Mouse (Mus musculus): ENCODE results near the gene Teddm1a.
"Not testable (repeated sequence)": the region's sequence is repeated elsewhere in the genome, so short reads cannot be mapped to it uniquely, and the experiment has no call there.

Teddm1a gene

DNA sequence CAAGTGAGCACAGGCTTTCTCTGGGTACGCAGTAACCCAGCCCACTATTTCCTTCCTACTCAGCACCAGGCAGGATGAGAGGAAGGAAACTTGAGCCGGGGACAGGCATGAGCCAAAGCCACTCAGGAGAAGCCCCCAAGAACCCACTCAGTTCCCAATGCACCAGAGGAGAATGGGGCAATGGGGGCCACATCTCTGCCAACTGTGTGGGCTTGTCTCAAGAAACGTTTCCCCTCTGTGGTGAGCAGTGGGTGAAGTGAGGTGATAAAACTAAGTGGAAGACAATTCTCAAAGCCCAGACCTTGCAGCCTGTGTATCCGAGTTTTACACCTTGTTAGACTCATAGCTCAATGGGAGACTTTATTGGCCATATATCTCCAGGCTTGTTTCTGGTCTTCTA, at the start of gene Teddm1a:
TSS of gene Teddm1a (plus strand) at position 301 of the 400 bp plus-strand sequence.
- DNase-seq, result no peak

DNA sequence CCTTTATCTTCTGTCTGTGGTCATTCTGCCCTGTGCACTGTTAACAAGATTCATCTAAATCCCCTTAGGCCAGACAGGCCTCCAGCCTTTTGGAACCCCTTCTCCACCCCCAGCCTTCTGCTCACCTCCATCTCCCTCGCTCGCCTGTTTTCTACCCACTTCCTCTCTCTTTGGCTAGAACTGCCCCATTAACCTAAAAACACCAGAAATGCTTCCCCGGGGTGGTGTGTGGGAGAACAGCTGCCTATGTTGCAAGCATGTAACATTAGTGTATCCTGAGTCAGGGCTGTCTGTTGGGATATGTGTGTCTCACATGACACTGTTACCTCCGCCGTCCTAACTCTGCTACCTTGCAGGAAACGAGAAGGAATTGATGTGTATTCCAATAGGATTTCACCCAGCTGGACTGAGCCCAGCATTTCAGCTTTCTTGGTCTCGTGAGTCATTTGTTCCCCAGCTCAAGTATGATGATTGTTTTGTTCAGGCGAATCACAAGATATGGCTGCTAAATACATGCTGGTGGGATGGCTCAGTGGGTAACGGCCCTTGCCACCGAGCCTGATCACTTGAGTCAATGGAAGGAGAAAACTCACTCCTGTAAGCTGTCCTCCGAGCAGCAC, 49.3 kb upstream of the Teddm1a start:
- no peak for DNase-seq

DNA sequence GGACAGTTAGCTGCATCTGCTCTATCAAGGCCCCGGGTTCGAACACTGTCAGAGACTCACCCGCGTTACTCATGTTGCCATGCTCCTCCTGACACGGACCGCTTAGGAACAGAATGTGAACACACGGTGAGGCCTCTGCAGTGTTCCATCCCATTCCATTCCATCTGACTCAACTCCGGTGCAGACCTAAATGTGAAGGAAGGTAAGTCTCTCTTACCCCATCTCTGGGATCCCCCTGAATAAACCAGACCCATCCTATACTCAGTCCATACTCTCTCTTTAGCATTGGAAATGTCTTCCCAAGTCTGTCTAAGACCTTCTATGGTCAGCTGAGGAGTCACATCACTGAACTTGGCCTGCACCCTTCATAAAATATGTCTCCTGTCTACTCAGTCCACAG, 47.5 kb upstream of the Teddm1a start, which contains the start of gene Rgsl1:
TSS of gene Rgsl1 (minus strand) at position 101 of the 400 bp plus-strand sequence.
- no peak for DNase-seq

DNA sequence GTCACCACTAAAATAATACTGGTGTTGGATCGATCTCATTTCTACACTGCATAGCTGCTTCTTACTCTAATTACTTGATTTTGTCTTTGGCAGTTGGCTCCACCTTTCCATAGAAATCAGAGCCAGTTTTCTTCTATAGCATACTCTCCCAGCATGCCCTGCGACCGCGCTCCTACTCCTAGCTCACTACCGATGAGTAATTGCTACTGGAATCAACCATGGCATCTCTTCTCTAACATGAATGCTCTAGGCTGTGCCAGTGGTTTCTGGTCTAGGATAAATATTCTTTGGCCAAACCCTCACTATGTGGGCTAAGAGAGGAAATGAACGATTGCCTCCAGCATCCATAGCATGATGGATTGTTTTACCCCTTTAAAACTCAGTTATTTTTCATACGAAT, 45.1 kb upstream of the Teddm1a start:
- no peak for DNase-seq

DNA sequence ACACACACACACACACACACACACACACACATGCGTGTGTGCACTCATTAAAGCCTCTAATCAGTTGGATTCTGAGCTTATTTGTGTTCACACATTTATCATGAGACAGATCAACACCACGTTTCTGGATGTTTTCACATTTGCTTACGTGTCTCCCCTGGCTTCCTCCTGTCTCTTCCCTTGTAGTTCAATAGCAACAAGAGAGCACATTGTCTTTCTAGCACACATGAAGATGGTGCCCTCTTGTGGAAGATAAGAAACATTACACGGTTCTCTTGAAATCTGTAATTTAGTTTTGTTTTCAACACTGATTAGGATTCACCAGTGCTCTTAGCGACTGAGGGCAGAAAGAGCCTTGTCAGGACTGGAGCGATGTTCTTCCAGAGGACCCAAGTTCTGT, 44.7 kb upstream of the Teddm1a start:
- DNase-seq, result no peak

DNA sequence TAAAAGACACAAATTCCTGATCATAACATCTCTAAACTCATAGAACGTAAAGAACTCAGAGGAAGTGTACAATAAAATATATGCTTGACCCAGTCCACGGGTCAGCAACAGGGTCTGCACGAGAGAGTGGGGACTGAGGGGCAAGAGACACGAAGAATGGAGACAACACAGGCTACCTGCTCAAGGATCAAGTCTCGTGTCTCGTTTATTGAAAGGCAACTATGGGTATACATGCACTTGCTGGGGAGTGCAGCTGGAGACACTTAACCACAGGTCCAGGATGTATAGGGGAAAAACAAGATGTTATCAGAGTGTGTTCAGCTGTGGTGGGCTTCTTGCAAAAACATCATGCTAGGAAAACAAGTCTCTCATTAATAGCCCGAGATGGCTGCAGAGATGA, 38.8 kb upstream of the Teddm1a start:
- not testable (repeated sequence) for DNase-seq

DNA sequence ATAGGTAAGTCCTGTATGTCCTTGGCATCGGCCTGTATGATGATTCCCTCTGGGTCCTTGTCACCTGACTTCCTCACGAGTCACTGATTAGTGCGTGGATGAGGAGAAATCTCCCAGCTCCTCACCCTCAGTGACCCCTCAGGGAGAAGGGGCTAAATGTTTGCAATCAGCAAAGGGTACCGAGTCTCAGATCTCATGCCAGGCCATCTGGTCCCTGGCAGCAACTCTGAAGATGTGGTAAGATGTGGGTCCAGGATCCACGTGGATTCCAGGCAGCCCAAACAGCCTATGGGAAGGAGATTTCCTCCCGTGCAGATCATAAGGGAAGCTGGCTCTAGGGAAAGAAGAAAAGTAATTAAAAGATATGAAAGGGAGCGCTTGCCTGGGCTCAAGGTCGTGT, 35.6 kb upstream of the Teddm1a start:
- no peak for DNase-seq

DNA sequence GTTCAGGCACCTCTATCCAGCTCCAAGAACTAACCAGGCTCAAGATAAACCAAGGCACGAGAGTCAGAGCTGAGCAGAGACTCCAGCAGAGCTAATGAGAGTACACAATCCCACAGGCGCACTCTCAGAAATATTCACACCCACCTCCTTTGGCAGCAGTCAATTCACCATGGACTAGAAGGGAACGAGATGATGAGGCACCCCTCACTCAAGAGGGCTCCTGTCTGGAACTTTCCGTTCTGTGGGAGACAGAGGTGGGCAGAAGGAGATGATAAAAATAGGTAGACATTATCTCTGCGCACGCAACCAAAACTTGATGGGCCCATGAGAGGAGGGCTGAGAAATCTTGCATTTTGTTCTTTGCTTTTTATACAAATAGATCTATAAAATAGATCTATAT, 17.5 kb upstream of the Teddm1a start, which contains the start of gene Teddm1b:
TSS of gene Teddm1b (plus strand) at position 301 of the 400 bp plus-strand sequence.
- DNase-seq, result no peak

DNA sequence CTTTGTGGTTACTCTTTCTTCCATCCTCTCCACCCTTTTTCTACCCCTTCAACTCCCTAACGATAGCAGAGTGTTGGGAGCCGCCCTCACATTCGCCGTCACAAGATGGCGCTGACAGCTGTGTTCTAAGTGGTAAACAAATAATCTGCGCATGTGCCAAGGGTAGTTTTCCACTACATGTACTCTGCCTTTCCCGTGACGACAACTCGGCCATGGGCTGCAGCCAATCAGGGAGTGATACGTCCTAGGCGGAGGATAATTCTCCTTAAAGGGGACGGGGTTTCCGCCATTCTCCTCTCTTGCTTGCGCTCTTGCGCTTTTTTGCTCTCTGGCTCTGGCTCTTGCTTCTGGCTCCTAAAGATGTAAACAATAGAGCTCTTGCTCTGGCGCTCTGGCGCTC, 11.2 kb upstream of the Teddm1a start:
- not testable (repeated sequence) for DNase-seq

DNA sequence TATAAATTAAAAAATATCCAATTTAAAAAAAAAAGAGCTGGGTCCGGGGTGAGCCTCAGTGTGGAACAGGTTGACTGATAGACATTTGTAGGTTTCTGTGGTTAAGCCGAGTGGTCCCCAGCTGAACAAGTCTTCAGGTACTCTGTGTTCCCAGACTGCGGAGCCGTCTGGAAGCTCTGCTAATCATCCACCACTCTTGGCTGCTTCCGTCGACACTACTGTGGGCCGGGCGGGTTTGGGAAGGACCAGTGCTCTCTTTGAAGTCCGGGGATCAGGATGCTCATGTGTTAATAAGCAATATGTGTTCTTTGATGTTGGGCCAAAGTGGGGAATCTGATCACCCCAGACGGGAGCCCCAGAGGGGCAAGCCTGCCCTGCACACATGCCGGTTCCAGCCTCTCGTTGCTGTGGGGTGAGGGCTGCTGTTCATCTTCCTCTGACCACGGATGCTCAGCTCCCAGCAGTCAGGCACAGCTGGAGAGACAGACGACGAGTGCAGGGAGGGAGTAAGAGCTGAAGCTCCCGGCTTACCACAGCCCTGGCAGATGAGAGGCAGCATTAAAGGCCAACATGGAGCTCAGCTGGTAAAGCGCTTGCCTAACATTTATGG, 5.4 kb upstream of the Teddm1a start:
- DNase-seq, result no peak

DNA sequence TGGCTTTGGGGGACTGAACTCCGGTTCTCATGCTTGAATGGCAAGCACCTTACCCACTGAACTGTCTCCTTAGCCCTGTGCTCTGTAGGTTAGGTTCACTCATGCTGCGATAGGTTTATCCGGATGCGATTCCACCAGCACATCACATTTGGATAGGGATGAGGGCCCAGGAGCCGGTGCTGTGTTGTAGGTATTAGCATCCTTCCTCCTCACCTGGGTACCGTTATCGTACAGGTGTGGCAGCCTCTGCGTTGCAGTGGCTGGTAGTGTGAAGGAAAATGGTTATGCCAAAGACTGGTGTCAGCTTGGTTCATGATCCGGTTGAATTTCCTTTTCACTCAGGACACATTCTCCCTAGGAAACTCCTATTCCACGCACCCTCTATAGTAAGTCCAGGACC, 1.4 kb upstream of the Teddm1a start:
- no peak for DNase-seq

DNA sequence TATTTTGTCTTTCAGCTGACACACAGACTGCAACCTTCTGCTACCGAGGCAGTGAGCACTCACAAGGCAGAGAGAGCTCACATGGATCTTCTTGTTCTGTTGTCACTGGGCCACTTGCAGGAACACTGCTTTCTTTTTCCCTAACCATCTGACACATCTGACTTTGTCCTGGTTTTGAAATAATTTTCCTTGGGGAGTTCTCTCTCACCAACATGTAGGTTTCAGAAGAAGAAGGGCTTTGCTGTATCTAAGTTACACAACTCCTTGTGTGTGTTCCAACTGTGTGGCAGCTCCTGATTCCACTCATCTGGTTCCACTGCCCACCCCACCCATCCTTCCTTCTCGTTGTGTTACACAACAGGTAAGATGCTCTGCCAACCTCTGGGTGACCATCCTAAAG, 2.2 kb downstream of the Teddm1a start:
- DNase-seq, result no peak

DNA sequence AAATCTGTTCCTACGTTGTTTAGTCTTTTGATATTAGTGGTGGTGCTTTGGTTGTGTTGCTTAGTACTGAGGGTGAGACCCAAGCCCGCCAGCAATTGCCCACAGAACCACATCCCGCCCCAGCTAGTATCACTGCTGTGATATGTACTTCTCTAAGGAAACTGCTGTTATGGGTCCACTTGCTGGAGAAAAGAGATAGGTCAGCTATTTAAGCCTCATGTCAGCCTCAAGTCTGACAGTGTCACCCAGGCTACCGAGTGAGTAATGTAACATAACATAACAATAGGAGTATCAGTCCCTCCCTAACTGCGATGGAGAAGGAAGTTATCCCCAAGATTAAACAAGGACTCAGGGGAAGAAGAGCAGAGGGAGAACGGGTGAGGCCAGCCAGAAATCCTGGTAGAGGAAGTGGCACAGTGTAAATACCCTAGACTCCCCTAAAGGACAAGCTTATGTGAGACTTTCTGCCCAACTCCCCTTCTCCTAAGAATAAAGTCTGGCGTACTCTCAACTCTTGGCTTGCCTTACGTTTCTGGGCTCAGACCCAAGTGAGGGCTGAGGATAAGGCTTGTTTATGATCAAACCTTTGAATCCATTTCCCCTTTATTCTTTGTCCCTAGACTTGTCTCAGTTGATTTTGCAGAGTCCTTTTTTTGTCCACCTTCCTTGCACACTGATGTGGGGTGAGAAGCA, 2.8 kb downstream of the Teddm1a start:
- no peak for DNase-seq

DNA sequence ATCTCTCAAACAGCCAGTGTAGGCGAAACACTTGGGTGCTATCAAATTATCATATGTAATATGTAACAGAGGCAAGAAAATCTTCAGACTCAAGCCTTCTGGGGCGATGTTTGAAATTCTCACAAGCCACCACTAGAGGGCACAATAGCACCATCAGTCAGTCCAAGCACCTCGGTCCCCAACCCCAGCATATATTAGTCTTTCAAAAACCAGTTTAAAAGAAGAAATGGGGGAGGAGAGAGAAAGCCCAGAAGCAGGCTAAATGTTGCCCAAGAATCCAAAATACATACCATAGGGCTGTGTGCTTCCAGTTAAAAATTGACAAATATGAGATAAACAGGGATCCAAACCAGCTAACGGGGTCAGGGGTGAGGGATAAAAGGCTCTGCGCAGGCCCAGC, 3.4 kb downstream of the Teddm1a start:
- peak; percentile 80 for DNase-seq

DNA sequence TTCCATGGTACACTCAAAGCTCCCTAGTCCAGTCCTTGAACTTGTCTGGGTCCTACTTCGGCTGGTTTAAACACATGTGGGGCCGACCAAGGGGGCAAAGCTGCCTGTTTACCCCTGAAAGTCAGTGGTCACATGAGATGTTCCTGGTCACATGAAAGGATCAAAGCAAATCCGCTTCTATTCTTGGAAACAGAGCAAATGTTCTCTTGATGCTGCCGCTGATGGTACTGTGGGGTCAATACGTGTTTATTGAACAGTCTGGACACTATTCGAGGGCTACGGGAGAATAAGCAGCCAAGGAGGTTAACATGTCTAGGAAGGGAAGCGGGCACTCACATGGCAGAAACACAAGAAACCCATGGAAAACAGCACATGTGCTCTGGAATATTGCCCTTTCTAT, 5.7 kb downstream of the Teddm1a start:
- DNase-seq, result no peak

DNA sequence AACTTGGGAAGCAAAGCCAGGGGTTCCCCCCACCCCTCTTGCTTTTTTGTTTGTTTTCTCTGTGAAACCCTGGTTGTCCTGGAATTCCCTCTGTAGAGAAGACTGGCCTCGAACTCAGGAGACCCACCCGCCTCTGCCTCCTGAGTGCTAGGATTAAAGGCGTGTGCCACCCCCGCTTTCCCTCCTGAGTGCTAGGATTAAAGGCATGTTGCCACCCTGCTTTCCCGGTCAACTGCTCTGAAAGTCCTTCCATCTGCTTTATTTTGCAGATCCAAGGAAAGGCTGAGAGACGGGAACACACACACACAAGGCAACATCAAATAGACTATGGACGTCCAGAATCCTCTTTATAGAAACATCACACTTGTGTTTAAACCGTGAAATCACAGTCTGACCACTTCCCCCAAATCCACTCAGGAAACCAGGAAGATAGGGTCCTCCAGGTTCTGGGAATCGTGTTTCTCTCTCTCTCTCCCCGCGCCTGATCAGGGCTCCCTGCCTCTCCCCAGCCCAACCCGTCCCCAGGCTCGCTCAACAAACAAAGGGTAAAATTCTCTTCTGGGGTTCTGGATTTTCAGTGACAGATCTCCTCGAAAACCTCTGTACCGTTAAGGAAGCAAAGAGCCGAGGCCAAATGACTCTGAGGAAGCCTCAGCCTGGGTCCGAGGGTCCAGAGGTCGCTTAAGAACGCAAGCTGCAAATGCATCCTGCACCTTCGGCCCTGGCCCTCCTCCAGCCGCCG, 7.6 kb downstream of the Teddm1a start:
- DNase-seq, result no peak

DNA sequence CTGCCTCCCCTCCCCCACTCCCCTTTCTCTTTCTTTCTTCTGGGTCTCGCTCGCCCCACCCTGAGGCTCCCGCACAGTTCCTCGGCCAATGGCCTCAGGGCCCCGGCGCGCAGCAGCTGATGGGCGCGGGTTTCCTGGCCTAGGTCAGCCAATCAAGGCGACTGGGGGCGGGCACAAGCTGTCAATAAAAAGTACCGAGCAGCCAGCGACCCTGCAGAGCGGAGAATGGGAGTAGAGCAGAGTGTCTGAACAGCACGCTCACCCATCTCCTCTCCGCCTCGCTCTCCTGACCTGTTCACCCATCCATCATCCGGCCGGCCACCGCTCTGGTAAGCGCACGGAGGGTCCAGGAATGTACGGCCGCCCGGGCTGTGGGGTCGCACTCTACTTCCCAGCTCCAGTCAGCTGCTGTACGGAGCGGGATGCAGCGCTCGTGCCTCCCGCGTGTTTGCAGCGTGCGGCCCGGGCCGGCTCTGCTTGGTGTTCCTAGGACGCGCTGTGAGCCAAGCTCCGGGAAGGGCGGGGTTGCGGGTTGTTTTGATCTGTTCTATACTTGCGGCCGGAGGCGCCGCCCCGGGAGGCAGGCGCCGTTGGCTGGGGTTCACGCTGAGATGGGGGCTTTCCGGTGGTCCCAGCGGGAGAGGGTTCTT, 8.3 kb downstream of the Teddm1a start, which contains the start of the genes Glul and Teddm2:
TSS of gene Glul (plus strand) at position 214 of the 650 bp plus-strand sequence.
TSS of gene Teddm2 (minus strand) at position 498 of the 650 bp plus-strand sequence.
- peak; percentile 98 for DNase-seq

DNA sequence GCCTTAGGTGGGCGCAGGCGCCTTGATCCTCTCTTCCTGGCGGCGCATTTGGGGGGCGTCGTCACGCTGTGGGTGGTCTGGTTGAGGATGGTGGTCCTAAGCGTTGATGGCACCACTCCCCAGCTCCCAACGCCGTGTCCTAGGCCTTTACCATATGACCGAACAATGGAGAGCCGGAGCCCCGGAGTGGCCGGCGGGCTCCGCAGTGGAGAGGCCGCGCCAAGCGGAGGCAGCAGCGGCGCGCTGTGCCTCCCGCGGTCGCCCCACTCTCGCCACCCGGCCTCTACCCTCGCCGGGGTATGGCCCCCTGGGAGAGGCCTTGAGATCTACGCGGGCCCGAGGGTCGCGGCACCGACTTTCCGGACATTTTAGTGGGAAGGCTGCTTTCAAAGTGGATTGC, 8.8 kb downstream of the Teddm1a start:
- DNase-seq, result peak; percentile 56

DNA sequence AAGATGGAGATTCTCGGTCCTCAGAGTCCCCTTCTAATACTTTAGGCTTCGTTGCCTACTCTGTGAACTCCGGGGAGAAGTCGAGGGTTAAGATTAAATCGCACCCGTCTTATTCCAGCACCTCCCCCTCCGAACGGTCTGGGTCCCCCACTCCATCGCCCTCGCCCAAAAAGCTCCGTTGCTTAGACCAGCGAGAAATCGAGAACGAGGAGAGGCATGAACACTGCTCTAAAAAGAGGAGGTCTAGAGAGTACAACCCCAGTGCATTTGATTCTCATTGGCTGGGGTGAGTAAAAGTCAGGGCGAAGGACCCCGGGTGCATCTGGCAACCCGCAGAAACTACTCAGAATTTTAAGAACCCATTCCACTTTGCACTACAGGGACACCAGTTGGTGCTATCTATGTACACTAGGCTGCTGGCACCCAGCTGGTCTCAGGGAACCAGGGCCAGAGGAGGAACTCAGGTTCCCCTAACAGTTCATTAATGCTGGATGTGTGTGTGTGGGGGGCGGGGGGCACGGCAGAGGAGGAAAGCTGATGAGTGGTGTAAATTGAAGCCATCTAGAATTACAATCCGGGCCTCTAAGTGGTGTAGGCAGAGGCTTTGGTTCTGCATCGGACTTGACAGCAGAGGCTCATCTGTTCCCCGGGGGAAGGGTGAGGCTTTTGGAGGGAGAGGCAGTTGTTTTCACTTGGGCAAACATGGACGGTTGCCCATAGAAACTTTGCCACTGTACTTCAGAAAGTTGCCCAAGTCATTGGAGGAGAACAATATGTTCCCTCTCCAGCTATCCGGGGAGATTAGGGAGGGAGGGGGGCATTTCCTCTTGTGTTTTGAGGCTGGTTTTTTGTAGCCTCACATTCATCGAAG, 9.6 kb downstream of the Teddm1a start:
- peak; percentile 56 for DNase-seq

DNA sequence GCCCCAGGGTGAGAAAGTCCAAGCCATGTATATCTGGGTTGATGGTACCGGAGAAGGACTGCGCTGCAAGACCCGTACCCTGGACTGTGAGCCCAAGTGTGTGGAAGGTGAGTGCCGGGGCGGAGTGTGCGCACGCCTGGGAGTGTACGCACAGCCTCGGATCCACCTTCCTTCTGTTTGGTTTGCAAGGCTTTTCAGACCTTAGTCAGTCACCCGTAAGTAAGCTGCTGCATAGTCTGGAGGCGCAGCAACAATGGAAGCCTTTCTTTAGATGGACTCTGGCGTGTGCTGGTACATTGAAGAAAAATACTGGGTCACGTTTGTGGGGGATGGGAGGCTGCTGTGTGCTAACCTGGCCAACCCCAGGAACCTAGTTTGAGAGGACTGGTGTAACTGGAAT, 11.5 kb downstream of the Teddm1a start:
- no peak for DNase-seq

DNA sequence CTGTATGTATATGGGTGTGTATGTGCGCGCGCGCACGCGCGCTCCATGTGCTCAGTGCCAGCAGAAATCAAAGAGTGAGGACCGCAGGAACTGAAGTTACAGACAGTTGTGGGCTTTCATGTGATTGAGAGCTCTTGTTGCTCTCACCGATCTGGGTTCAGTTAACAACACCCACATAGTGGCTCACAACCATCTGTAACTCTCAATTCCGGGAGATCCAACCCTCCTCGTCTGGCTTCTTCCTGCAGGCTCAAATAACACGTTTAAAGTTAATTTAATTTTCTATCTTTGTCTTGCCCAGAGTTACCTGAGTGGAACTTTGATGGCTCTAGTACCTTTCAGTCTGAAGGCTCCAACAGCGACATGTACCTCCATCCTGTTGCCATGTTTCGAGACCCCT, 12.7 kb downstream of the Teddm1a start:
- no peak for DNase-seq

DNA sequence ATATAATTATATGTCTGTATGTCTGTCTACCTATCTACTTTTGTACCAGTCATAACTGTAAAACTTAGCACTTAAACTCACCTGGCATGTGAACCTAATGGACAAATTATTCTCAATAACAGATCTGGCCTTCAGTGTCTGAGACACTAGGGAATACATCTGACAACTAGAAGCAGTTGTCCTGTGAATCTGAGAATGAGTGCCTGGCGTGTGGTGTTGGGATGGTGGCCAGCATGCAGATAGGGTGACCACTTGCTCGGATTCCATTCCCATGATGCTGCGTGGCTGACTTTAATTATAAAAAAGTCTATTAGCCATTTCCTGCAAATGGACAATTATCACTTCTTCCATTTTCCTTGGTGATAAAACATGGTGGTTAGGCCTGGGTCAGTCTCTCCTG, 14.3 kb downstream of the Teddm1a start:
- no peak for DNase-seq
